Mouse (Mus musculus) MEL (cell line): ENCODE data around the gene P3h2.

Experiments used
- CHD2 ChIP-seq: IDR thresholded peaks from 2 replicates; pipeline ENCODE4 v1.6.1; 2011; ENCODE audit warnings: low read length, improper control_type of control experiment
- CTCF ChIP-seq, 3 experiments: IDR thresholded peaks in 2 of 3; conservative IDR thresholded peaks in 1 of 3; 2 replicates each; pipeline ENCODE4 v1.5.1; 2011 to 2012; ENCODE audit warnings: low read length in 3 of 3, low read depth in 2 of 3, mild to moderate bottlenecking in 2 of 3, improper control_type of control experiment in 1 of 3, inconsistent platforms in 1 of 3, mixed read lengths in 1 of 3, moderate library complexity in 1 of 3; ENCODE audit not compliant: control insufficient read depth in 1 of 3, insufficient read depth in 1 of 3, poor library complexity in 1 of 3, severe bottlenecking in 1 of 3
- EP300 ChIP-seq, 2 experiments: IDR thresholded peaks; 2 replicates each; pipeline ENCODE4 v1.6.1; 2011; ENCODE audit warnings: improper control_type of control experiment in 2 of 2, low read length in 2 of 2, low read depth in 1 of 2, mild to moderate bottlenecking in 1 of 2
- GABPA ChIP-seq: IDR thresholded peaks from 2 replicates; pipeline ENCODE4 v1.6.1; 2012; ENCODE audit warnings: low read depth, mild to moderate bottlenecking, inconsistent platforms, low read length, improper control_type of control experiment, moderate library complexity
- HCFC1 ChIP-seq: IDR thresholded peaks from 2 replicates; pipeline ENCODE4 v1.6.1; 2012; ENCODE audit warnings: low read depth, mild to moderate bottlenecking, inconsistent platforms, low read length, improper control_type of control experiment, moderate library complexity
- KAT2A ChIP-seq: conservative IDR thresholded peaks from 2 replicates; pipeline ENCODE4 v1.6.1; 2012; ENCODE audit warnings: low read depth, low read length, improper control_type of control experiment, inconsistent platforms
- MAZ ChIP-seq: IDR thresholded peaks from 2 replicates; pipeline ENCODE4 v1.6.1; 2012; ENCODE audit warnings: low read depth, mild to moderate bottlenecking, inconsistent platforms, low read length, improper control_type of control experiment
- NELFE ChIP-seq: IDR thresholded peaks from 2 replicates; pipeline ENCODE4 v1.6.1; 2011; ENCODE audit warnings: low read depth, low read length, improper control_type of control experiment
- POLR2A ChIP-seq, 2 experiments: IDR thresholded peaks; 2 replicates each; pipeline ENCODE4 v1.6.1; 2011 to 2012; ENCODE audit warnings: low read length in 2 of 2, mild to moderate bottlenecking in 2 of 2, control low read depth in 1 of 2, improper control_type of control experiment in 1 of 2, low read depth in 1 of 2, moderate library complexity in 1 of 2; ENCODE audit not compliant: control insufficient read depth in 1 of 2, insufficient read depth in 1 of 2, poor library complexity in 1 of 2
- RAD21 ChIP-seq: IDR thresholded peaks from 2 replicates; pipeline ENCODE4 v1.6.1; 2011; ENCODE audit warnings: mild to moderate bottlenecking, low read depth, low read length, improper control_type of control experiment
- SIN3A ChIP-seq: IDR thresholded peaks from 2 replicates; pipeline ENCODE4 v1.6.1; 2012; ENCODE audit warnings: low read length, improper control_type of control experiment, inconsistent platforms
- SMC3 ChIP-seq: IDR thresholded peaks from 2 replicates; pipeline ENCODE4 v1.6.1; 2011; ENCODE audit warnings: low read depth, low read length, improper control_type of control experiment
- ZC3H11A ChIP-seq: IDR thresholded peaks from 2 replicates; pipeline ENCODE4 v1.6.1; 2012; ENCODE audit warnings: low read depth, mild to moderate bottlenecking, inconsistent platforms, low read length, improper control_type of control experiment

GRCm38 (mm10) chr16:25912185-25912584 is 193.4 kb downstream of the P3h2 start:
- TF ChIP-seq CHD2, result no peak
- no peak for TF ChIP-seq CTCF (IDR thresholded peaks at IDR 0.05 in 2 of 3, conservative IDR thresholded peaks at IDR 0.05 in 1 of 3; ENCODE audit: control insufficient read depth in 1 of 3, insufficient read depth in 1 of 3, low read depth in 2 of 3, low read length in 3 of 3, poor library complexity in 1 of 3, severe bottlenecking in 1 of 3)
- no peak for TF ChIP-seq POLR2A (IDR thresholded peaks at IDR 0.05; ENCODE audit: control insufficient read depth in 1 of 2, insufficient read depth in 1 of 2, low read depth in 1 of 2, low read length in 2 of 2, poor library complexity in 1 of 2)
- TF ChIP-seq ZC3H11A, result no peak
- no peak for TF ChIP-seq MAZ
- no peak for TF ChIP-seq EP300 (IDR thresholded peaks at IDR 0.05; ENCODE audit: low read depth in 1 of 2, low read length in 2 of 2)
- no peak for TF ChIP-seq KAT2A
- no peak for TF ChIP-seq NELFE
- TF ChIP-seq RAD21, result no peak
- TF ChIP-seq SMC3, result no peak
- TF ChIP-seq GABPA, result no peak
- no peak for TF ChIP-seq HCFC1
- TF ChIP-seq SIN3A, result no peak
